Mouse (Mus musculus): Measurements from ENCODE around the gene Rad50. TPM values are rescaled to one million over a fixed set of nuclear protein-coding genes. Genes with fewer than 3 reads are reported as not detected.

Gene Rad50
- polyA plus RNA-seq, 1 experiment from 2014 or later = 13.0 TPM

GRCm38 (mm10) chr11:53682994-53683530 lies 24.1 kb downstream of the Rad50 start:
- Histone ChIP-seq H3K4me2 (replicated peaks) (no peak overlapping the region), H3K36me3 (peaks cover 16% of the 10 kb centered on the region), H3K27me3 (no peaks in the 10 kb centered on the region), H3K4me1 (replicated peaks) (no peaks in the 10 kb centered on the region), H3K4me3 (replicated peaks) (no peak overlapping the region), H3K9me3 (no peaks in the 10 kb centered on the region), H3K27ac (no peak overlapping the region), H3K9ac (replicated peaks) (no peak overlapping the region)
- no peak for ATAC-seq
- WGBS = 93% methylated on average over 9 of the region's 9 CpGs

- Histone ChIP-seq H3K27me3 (no peaks in the 10 kb centered on the region), H3K4me3 (replicated peaks) (no peak overlapping the region), H3K4me1 (replicated peaks) (no peaks in the 10 kb centered on the region), H3K36me3 (peaks cover 16% of the 10 kb centered on the region), H3K4me2 (replicated peaks) (no peak overlapping the region), H3K27ac (no peak overlapping the region), H3K9ac (replicated peaks) (no peak overlapping the region), H3K9me3 (no peaks in the 10 kb centered on the region)
- WGBS = 89% methylated on average over 2 of the region's 2 CpGs
- no peak for ATAC-seq
Measured at GRCm38 (mm10) chr11:53682170-53682569, 24.9 kb downstream of the Rad50 start.

GRCm38 (mm10) chr11:53681686-53682085 lies 25.4 kb downstream of the Rad50 start:
- H3K36me3 ChIP-seq = peaks cover 16% of the 10 kb centered on the region
- 90% methylated on average over 2 of the region's 2 CpGs for WGBS
- H3K4me2 ChIP-seq (replicated peaks) = no peak overlapping the region
- H3K4me1 ChIP-seq (replicated peaks) = no peaks in the 10 kb centered on the region
- no peaks in the 10 kb centered on the region for H3K27me3 ChIP-seq
- no peak overlapping the region for H3K9ac ChIP-seq (replicated peaks)
- no peak overlapping the region for H3K4me3 ChIP-seq (replicated peaks)
- H3K9me3 ChIP-seq = no peaks in the 10 kb centered on the region
- ATAC-seq = no peak
- no peak overlapping the region for H3K27ac ChIP-seq

- Histone ChIP-seq H3K27me3 (no peaks in the 10 kb centered on the region), H3K4me1 (replicated peaks) (no peaks in the 10 kb centered on the region), H3K27ac (no peak overlapping the region), H3K36me3 (peaks cover 22% of the 10 kb centered on the region), H3K4me3 (replicated peaks) (no peak overlapping the region), H3K9me3 (no peaks in the 10 kb centered on the region), H3K4me2 (replicated peaks) (no peak overlapping the region), H3K9ac (replicated peaks) (no peak overlapping the region)
- ATAC-seq = no peak
- 93% methylated on average over 4 of the region's 4 CpGs for WGBS
Measured at GRCm38 (mm10) chr11:53680141-53680540, 27.0 kb downstream of the Rad50 start.

- Histone ChIP-seq H3K4me2 (replicated peaks) (no peak overlapping the region), H3K4me3 (replicated peaks) (no peak overlapping the region), H3K4me1 (replicated peaks) (no peaks in the 10 kb centered on the region), H3K36me3 (peaks cover 34% of the 10 kb centered on the region), H3K27me3 (no peaks in the 10 kb centered on the region), H3K9ac (replicated peaks) (no peak overlapping the region), H3K9me3 (no peaks in the 10 kb centered on the region), H3K27ac (no peak overlapping the region)
- 97% methylated on average over 4 of the region's 4 CpGs for WGBS
- no peak for ATAC-seq
Measured at GRCm38 (mm10) chr11:53671414-53671813, 35.7 kb downstream of the Rad50 start.

GRCm38 (mm10) chr11:53664091-53664490 lies 43.0 kb downstream of the Rad50 start:
- H3K4me3 ChIP-seq (replicated peaks) = no peak overlapping the region
- 83% methylated on average over 5 of the region's 5 CpGs for WGBS
- no peak for ATAC-seq
- H3K9ac ChIP-seq (replicated peaks) = no peak overlapping the region
- peaks cover 19% of the 10 kb centered on the region for H3K36me3 ChIP-seq
- H3K4me1 ChIP-seq (replicated peaks) = no peaks in the 10 kb centered on the region
- no peaks in the 10 kb centered on the region for H3K9me3 ChIP-seq
- H3K4me2 ChIP-seq (replicated peaks) = no peak overlapping the region
- H3K27ac ChIP-seq = no peak overlapping the region
- H3K27me3 ChIP-seq = no peaks in the 10 kb centered on the region

- WGBS = 89% methylated on average over 14 of the region's 14 CpGs
- Histone ChIP-seq H3K9ac (replicated peaks) (no peak overlapping the region), H3K36me3 (peaks cover 16% of the 10 kb centered on the region), H3K27ac (no peak overlapping the region), H3K27me3 (no peaks in the 10 kb centered on the region), H3K4me1 (replicated peaks) (no peaks in the 10 kb centered on the region), H3K4me2 (replicated peaks) (no peak overlapping the region), H3K4me3 (replicated peaks) (no peak overlapping the region), H3K9me3 (no peaks in the 10 kb centered on the region)
- no peak for ATAC-seq
Measured at GRCm38 (mm10) chr11:53662794-53663674, 44.1 kb downstream of the Rad50 start.

- no peaks in the 10 kb centered on the region for H3K4me1 ChIP-seq (replicated peaks)
- no peaks in the 10 kb centered on the region for H3K9me3 ChIP-seq
- no peak overlapping the region for H3K4me2 ChIP-seq (replicated peaks)
- no peak overlapping the region for H3K9ac ChIP-seq (replicated peaks)
- H3K27ac ChIP-seq = no peak overlapping the region
- no peaks in the 10 kb centered on the region for H3K27me3 ChIP-seq
- no peak overlapping the region for H3K4me3 ChIP-seq (replicated peaks)
- peaks cover 9% of the 10 kb centered on the region for H3K36me3 ChIP-seq
- WGBS = 91% methylated on average over 6 of the region's 6 CpGs
- ATAC-seq = no peak
Measured at GRCm38 (mm10) chr11:53657828-53658227, 49.3 kb downstream of the Rad50 start.

GRCm38 (mm10) chr11:53657381-53657780 lies 49.7 kb downstream of the Rad50 start:
- Histone ChIP-seq H3K27me3 (no peaks in the 10 kb centered on the region), H3K4me2 (replicated peaks) (no peak overlapping the region), H3K9me3 (no peaks in the 10 kb centered on the region), H3K36me3 (peaks cover 9% of the 10 kb centered on the region), H3K27ac (no peak overlapping the region), H3K4me1 (replicated peaks) (no peaks in the 10 kb centered on the region), H3K4me3 (replicated peaks) (no peak overlapping the region), H3K9ac (replicated peaks) (no peak overlapping the region)
- no peak for ATAC-seq
- 91% methylated on average over 8 of the region's 8 CpGs for WGBS

- H3K4me3 ChIP-seq (replicated peaks) = no peak overlapping the region
- H3K4me2 ChIP-seq (replicated peaks) = no peak overlapping the region
- H3K27me3 ChIP-seq = no peaks in the 10 kb centered on the region
- peaks cover 16% of the 10 kb centered on the region for H3K36me3 ChIP-seq
- H3K9ac ChIP-seq (replicated peaks) = no peak overlapping the region
- no peaks in the 10 kb centered on the region for H3K4me1 ChIP-seq (replicated peaks)
- WGBS = 93% methylated on average over 9 of the region's 9 CpGs
- ATAC-seq = no peak
- H3K9me3 ChIP-seq = no peaks in the 10 kb centered on the region
- no peak overlapping the region for H3K27ac ChIP-seq
Measured at GRCm38 (mm10) chr11:53656558-53657202, 50.4 kb downstream of the Rad50 start.

- 94% methylated on average over 5 of the region's 5 CpGs for WGBS
Measured at GRCm38 (mm10) chr11:53655043-53655442, 52.1 kb downstream of the Rad50 start.

GRCm38 (mm10) chr11:53652427-53652826 lies 54.7 kb downstream of the Rad50 start:
- 94% methylated on average over 2 of the region's 2 CpGs for WGBS
- H3K4me3 ChIP-seq (replicated peaks) = no peak overlapping the region
- no peaks in the 10 kb centered on the region for H3K4me1 ChIP-seq (replicated peaks)
- H3K9ac ChIP-seq (replicated peaks) = no peak overlapping the region
- H3K27me3 ChIP-seq = no peaks in the 10 kb centered on the region
- no peak for ATAC-seq
- H3K9me3 ChIP-seq = no peaks in the 10 kb centered on the region
- no peak overlapping the region for H3K27ac ChIP-seq
- no peak overlapping the region for H3K4me2 ChIP-seq (replicated peaks)
- peaks cover 37% of the 10 kb centered on the region for H3K36me3 ChIP-seq

More at GRCm38 (mm10) chr11:53655043-53655442, 52.1 kb downstream of the Rad50 start:
- H3K36me3 ChIP-seq = peaks cover 31% of the 10 kb centered on the region
- ATAC-seq = no peak
- H3K4me3 ChIP-seq (replicated peaks) = no peak overlapping the region
- H3K9me3 ChIP-seq = no peaks in the 10 kb centered on the region
- H3K27me3 ChIP-seq = no peaks in the 10 kb centered on the region
- H3K27ac ChIP-seq = no peak overlapping the region
- no peak overlapping the region for H3K9ac ChIP-seq (replicated peaks)
- no peaks in the 10 kb centered on the region for H3K4me1 ChIP-seq (replicated peaks)
- H3K4me2 ChIP-seq (replicated peaks) = no peak overlapping the region
